Mouse (Mus musculus) erythroblast, adult 5-6 weeks (primary cell): ENCODE measurements around the gene Tmed9. TPM values are rescaled to one million over a fixed set of nuclear protein-coding genes. Genes with fewer than 3 reads are reported as not detected.
"Not testable (repeated sequence)": the region's sequence is repeated elsewhere in the genome, so short reads cannot be mapped to it uniquely, and the experiment has no call there.

ENCODE experiments used
- ATAC-seq: replicated peaks from 2 replicates; pipeline ENCODE4 v1.8.0; 2016; ENCODE audit warnings: moderate number of reproducible peaks, mild to moderate bottlenecking, moderate TSS enrichment, inconsistent platforms; ENCODE audit not compliant: poor library complexity, low FRiP score, severe bottlenecking
- total RNA-seq, 2 experiments: library from RNA; stranded (forward) in 1 of 2; stranded (reverse) in 1 of 2; fragments of 150-400 nt in 1 of 2; fragments of 200-764, 138-1000 nt in 1 of 2; gene quantifications; 2 replicates each; pipeline versions ENCODE4 v1.2.3 to v1.2.4; 2015 to 2017; ENCODE audit warnings: low replicate concordance in 2 of 2

Gene Tmed9
- total RNA-seq, 2 experiments from 2014 or later = 16.3 to 25.1 TPM

DNA sequence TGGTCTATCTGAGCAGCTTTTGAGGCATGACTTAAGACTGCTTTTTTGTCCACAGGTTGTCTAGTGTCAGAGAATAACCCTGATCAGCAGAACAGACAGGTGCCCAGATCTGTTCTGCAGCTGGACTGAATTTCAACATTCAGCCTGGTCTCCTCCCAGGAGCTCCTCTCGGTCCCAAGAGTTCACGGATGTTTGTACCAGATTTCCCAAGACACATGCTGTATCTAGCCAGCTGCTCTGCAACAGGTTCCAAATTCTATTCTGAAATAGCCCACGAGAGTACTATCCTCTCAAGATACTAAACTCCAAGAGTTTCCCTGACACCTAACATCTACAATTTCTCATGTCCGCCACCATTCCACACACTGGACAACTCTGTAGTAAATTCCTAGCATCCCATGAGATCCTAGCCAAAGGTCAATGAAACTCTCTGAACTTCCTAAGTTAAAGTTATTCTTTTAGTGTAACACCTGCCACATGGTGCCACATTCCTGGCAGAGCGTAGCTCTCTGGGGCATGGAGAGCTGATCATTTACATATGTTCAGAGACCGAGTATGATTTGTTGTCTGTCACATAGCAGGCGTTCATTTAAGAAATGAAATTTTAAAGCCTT is 10.2 kb upstream of the Tmed9 start:
- no peak for ATAC-seq

DNA sequence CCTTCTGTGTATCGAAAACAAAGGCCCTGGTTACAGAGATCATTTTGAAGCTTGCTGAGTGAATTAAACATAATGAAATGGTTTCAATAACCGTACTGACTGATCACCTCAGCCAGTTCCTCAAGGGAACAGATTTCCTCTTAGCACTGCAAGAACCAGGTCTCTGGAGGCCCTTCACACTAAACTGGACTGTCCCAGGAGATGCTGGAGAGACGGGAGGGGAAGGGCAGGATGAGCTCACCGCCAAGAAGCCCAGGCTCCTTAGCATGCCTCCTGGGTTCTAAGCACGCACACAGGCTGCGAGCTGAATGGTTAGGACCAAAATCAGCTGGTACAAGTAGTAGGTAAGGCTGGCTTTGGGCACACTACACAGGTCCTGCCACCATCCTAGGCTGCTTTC is 6.5 kb upstream of the Tmed9 start:
- no peak for ATAC-seq

DNA sequence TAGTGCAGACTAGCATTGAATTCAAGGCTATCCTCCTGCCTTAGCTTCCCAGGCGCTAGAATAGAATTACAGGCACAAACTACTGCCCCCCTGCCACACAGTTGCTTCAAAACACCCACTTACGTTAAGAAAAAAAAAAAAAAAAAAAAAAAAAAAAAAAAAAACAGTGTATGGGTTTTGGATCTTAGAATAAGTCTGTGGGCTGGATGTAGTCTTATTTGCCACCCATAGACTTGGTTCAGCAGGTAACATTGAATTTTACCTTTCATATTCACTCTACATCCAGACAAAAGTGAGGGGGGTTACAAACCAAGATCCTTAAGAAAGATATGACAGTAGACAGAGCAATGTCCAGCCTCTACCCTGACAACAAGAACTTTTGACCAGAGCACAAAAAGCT is 5.6 kb upstream of the Tmed9 start:
- no peak for ATAC-seq

DNA sequence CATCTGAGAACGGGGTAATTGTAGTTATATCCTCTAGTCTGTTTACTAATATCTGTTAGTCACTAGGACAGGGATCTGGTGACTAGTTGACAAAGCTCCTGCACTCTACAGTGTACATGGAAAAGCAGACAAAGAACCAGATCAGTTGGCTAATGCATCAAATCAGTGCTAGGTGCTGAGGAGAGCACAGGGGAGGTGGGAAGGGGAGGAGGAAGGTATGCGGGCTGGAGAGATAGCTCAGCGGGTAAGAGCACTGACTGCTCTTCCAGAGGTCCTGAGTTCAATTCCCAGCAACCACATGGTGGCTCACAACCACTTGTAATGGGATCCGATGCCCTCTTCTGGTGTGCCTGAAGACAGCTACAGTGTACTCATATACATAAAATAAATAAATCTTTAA is 5.0 kb upstream of the Tmed9 start:
- not testable (repeated sequence) for ATAC-seq

DNA sequence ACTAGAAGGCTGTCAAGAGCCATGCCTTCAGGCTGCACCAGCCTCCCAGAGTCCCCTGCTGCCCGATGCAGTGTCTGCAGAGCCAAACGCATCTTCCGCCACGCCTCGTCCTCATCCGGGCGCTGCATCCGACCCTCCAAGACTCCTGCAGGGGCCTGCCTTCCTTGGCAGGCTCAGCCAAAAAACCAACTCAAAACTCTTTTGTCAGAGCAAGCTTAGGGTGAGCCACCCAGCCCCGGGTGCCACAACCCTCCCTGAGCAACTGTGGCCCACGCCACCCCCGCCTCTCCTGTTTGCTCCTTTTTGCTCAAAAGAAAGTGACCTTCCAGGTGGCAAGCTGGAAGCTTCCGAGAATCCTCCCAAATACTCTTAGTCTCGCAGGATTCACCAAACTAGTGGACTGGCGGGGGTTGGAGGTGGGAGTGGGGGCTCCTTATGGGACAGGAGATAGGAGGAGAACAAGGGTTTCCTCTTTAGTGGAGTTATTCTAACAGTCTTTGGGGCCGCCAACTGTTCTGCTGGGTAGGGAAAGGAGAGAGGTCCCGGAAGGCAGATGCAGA is 3.7 kb upstream of the Tmed9 start:
- 0 out of 2 replicates have a peak, but pooled peaks have one; percentile 8 for ATAC-seq

DNA sequence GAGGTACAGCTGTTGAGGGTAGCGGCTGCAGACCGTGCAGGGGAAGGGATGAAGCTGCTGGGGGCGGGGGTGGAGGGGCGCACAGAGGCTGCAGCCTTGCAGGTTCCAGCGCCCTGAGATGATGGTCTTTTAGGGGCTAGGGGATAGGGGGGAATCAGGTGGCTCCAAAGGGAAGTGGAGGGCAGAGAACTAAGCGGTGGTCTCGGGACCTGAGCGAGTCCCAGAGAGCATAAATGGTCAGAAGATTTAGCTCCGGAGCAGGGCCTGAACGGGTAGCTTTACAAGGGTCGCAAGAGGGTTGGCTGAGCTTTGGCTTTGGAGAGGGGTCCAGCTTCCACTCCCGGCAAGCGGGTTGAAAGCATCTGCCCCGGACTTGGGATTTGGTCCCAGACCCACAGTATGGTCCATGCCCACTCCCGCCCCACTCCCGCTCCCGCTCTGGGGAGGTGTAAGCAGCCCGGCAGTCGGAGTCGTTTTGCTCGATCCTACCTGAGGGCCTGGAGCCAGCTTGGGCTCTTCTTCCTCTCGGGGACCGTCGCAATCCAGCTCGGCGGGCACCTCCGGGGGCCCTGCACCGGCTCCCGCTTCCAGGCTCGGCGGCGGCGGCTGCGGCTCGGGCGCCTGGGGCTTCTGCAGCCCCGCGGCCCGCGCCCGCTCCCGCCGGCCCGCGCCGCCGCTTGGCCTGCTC is 3.1 kb upstream of the Tmed9 start:
- ATAC-seq = peak; percentile 53

DNA sequence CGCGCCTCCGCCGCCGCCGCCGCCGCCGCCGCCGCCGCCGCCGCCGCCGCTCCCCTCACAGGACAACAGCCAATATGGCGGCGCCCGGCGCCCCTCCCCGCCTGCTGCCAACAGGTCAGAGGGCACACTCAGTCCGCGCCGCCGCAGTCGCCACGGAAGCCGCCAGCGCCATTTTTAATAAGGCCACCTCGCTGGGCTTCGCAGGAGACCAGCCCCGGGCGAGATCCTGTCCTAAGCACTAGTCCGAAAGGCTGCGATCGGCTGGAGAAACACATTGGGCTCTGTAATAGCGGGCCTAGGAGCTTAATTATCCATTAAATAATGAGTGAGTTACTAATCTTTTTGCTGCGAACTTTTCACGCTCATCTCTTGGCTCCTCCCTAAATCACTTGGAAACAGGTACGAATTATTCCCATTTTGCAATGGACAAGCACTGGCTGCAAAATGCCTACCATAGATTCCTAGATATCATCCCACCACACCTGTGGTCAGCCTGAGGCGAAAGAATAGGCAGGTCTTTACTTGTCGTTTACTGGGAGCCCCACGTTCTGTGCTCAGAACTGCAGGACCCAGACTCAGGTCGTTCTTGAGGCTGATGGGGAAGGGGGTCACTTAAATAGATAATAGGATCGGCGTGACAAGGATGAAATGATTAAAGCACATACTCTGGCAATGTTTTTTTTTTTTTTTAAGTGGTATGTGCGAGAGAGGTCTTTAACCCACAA is 2.3 kb upstream of the Tmed9 start, which contains the start of gene Fam193b:
Gene Fam193b (minus strand): TSS at position 94 of the 725 bp plus-strand sequence.
- ATAC-seq = peak; percentile 96

DNA sequence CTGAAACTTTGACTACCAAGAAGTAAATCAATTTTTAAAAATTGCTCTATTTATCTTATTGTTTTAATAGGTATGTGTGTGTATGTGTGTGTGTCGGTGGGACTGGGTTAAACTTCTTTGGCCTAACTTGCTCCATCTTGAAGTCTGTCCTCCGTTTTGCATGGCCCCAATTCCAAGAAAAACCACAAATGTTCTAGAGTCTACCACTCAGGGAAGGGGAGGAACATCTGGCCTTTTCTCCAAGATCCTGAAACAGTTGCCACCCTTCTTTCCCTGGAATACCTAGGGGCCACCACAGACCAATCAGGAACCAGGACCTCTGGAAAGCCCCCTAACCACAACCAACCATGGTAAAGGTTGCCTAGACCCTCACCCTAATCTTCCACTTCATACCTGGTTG is 1.6 kb upstream of the Tmed9 start:
- ATAC-seq = no peak

DNA sequence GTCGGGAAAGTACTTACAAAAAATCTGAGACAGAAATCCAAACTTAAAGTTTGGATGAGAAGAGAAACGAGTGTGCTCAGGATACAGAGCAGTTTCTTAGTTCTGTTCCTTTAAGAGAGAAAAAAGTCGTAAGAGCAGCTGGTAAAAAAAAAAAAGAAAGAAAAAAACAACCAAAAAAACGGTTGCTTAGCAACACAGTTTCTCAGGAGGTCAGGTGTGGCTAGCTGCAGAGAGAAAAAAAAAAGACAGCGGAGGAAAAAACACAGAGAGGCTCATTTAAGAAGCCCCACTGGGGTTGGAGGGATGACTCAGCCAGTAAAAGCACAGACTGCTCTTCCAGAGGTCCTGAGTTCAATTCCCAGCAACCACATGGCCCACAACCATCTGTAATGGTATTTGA is 789 bp downstream of the Tmed9 start:
- no peak for ATAC-seq

DNA sequence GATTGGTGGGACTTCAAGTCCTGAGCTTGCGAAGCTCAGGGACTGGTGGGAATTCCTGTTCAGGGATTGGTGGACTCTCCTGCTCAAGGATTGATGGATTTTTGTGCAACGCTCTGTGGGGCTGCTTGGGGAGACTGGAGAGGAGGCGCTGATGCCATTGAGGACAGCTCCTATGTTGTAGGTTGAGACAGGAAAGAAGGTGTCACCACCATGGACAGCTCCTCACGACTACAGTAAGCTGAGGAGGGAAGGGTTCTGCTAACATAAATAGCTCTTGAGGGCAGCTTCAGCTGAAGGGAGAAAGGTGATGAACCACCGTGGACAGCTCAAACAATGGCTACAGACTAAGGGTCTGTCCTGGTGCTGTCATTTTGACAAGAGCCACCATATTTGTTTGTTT is 2.4 kb downstream of the Tmed9 start:
- no peak for ATAC-seq

DNA sequence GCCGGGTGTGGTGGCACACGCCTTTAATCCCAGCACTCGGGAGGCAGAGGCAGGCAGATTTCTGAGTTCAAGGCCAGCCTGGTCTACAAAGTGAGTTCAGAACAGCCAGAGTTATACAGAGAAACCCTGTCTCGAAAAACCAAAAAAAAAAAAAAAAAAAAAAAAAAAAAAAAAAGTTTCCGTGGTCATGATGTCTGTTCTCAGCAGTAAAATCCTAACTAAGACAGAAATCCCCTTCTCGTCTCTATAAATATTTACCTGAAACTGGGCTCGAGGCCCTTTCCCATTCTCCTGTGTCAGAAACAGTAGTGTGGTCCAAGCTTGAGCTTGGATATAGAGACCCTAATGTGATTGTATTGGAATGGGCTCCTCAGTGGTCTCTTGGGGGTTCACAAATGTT is 3.3 kb downstream of the Tmed9 start:
- ATAC-seq = not testable (repeated sequence)

DNA sequence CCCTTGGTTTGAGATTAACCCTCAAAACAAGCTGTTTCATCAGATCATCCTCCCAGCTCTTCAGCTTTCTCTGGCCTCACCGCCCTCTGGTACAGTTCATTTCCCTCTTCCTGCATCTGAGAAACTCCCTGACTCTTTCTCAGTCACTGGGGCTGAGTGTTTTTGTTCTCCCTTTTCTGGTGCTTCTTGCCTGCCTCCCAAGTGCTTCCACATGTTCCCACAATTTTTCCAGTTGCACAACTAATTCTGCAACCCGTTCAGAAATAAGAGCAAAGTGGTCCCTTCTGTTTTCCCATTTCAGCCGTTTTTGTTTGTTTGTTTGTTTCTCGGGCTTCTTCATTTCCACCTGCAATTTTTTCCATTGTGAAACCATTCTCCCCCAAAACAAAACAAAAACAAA is 4.6 kb downstream of the Tmed9 start:
- no peak for ATAC-seq

DNA sequence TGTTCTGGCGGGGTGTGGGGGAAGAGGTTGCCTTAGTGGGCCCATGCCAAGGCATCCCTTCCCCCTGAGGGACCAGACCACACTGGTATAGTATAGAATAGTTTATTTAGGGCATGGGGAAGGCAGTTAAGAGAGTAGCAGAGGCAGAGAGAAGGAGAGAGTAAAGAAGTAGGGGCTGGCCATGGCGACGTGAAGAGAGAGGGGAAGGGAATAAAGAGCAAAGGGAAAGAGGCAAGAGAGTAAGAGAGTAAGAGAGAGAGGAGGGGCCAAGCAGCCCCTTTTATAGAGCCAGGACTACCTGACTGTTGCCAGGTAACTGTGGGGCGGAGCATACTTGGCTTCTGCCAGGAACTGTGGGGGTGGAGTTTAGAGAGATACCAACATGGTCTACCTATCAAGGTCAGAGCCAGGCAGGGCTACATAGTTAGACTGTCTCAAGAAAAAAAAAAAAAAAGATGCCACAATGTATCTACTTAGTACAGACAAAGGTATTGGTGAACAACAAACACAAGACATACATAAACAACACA is 18.5 kb downstream of the Tmed9 start:
- ATAC-seq = no peak

DNA sequence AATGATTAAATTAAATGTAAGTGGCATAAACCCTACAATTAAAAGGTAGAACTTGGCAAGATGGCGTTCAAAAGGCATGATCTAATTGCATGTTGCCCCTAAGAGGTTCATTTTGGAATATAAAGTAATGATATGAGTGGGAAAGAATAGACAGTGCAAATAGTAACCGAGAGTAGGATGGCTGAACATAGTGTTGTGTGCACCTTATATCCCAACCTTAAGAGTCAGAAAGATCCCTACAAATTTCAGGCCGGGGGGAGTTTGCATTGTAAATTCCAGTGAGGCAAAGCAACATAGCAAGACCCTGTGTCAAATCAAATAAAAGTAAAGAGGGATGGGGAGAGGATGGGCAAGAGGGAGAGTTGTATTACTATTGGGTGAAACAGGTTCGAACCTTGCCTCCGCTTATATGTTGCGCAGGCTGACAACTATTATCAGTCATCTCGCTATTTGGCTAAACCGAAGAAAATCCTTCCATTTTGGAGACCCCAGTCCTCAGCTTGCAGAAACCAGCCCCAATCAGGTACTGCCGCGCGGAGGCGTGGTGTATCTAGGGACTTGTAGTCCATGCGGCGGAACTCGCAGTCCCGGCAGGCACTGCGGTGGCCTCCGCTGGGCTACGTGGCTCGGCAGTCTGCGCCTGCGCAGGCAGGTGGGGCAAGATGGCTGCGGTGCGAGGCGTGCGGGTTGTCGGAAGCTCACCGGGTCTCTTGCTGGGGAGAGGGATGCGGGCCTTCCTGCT is 19.2 kb downstream of the Tmed9 start:
- ATAC-seq = peak; percentile 100

DNA sequence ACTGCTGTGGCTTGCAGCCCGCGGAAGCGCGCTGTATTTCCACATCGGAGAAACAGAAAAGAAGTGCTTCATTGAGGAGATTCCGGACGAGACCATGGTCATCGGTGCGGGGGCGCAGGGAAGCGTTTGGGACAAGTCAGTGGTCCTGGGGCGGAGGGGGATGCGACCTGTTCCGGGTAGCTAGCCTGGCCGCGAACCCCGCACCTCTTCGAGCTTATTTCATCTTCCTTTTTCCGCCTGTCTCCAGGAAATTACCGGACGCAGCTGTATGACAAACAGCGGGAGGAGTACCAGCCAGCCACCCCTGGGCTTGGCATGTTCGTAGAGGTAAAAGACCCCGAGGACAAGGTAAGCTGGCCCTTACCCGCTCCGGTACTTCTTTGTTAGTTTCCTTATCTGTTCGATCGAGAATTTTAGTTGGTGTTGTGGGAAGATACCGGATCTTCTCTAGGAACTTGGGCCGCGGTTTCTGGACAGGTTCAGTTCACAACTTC is 19.8 kb downstream of the Tmed9 start:
- ATAC-seq = peak; percentile 44

DNA sequence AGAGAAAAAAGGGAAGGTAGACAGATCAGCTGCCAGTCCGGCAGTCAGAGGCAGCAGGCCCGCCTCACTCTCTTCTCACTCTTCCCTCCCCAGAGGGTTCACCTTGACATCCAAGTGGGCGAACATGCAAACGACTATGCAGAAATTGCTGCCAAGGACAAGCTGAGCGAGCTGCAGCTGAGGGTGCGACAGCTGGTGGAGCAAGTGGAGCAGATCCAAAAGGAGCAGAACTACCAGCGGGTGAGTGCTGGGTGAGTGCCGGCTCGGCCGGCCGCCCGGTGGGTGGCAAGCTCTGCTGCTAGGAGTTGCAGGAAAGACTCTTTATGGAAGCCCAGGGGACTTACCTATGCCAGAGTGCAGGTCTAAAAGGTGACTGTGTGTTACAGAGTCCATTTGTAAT is 21.8 kb downstream of the Tmed9 start:
- no peak for ATAC-seq

DNA sequence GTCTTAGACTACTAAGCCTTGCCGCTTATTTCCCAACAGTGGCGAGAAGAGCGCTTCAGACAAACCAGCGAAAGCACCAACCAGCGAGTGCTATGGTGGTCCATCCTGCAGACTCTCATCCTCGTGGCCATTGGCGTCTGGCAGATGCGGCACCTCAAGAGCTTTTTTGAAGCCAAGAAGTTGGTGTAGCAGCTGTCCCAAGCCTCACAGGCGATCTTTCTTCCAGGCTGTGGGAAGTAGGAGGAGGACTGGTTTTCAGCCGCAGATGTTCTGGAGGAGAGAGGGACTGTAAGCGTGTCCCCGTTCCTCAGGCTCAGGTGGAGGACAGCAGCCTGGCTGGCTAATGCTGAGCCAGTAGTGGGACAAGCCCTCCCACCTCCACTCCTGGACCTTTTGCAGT is 23.3 kb downstream of the Tmed9 start:
- ATAC-seq = no peak

DNA sequence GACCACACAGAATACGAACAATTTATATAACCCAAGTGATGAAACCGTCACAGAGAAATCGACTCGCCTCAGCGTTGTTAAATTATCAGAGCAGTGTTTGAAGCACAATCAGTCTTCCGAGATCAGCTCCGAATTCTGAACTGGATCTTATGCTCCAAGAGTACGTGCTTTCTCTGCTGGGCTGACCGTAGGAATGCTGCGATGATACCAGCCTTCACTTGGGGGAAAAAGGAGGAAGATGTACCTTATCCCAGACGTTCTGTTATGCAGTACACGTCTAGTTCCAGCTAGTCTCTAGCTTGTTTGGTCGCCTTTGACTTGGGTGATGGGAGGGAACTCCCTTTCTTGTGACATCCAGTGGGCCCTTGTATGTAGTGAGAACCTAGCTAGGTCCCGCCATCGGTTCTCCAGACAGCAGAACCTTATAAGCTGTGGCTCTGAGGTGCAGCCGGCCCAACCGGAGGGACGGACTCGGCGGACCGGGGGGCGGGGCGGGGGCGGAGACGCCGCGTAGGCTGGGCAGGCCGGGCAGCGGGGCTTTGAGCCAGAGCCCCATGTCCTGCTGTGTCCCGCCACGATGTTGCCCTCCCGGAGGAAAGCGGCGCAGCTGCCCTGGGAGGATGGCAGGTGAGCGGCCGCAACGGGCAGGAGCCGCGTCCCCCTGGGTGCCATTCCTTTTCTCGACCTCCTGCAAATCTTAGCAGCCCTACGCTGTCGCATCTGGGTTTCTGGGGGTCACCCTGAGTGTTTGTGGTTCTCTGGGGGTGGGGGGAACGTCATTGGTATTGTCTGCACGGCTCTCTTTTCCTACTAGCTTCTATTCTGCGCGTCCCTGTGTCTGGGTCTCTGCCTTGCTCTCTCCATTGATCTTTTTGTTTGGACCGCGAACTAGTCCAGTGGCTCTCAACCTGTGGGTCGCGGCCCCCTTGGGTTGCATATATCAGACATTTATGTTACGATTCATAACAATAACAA is 26.3 kb downstream of the Tmed9 start, which contains the start of gene B4galt7:
Gene B4galt7 (plus strand): TSS at position 331 of the 975 bp plus-strand sequence.
- ATAC-seq = peak; percentile 95
